Mouse (Mus musculus): ENCODE results near the gene Cnpy3. TPM values are rescaled to one million over a fixed set of nuclear protein-coding genes. Genes with fewer than 3 reads are reported as not detected.
A peak's percentile ranks its signal among the peaks of the same experiment; 100 is the strongest.

Gene Cnpy3
- total RNA-seq, 2 experiments from 2014 or later, result 68.6 to 121 TPM

GRCm38 (mm10) chr17:46724477-46725084, 27.4 kb downstream of the Cnpy3 start:
- ATAC-seq (replicated peaks; ENCODE audit: poor library complexity, severe bottlenecking), result no peak

- no peak for ATAC-seq (replicated peaks; ENCODE audit: poor library complexity, severe bottlenecking)
Observed at GRCm38 (mm10) chr17:46721077-46721476, 30.9 kb downstream of the Cnpy3 start.

GRCm38 (mm10) chr17:46714756-46715481, 37.1 kb downstream of the Cnpy3 start:
- no peak for ATAC-seq (replicated peaks; ENCODE audit: poor library complexity, severe bottlenecking)

- no peak for ATAC-seq (replicated peaks; ENCODE audit: poor library complexity, severe bottlenecking)
Observed at GRCm38 (mm10) chr17:46713849-46714248, 38.2 kb downstream of the Cnpy3 start.

- no peak for ATAC-seq (replicated peaks; ENCODE audit: poor library complexity, severe bottlenecking)
Observed at GRCm38 (mm10) chr17:46712442-46712841, 39.6 kb downstream of the Cnpy3 start.

GRCm38 (mm10) chr17:46711612-46712271, 40.3 kb downstream of the Cnpy3 start:
- ATAC-seq (replicated peaks; ENCODE audit: poor library complexity, severe bottlenecking), result peak; percentile 33

GRCm38 (mm10) chr17:46710959-46711597, 40.9 kb downstream of the Cnpy3 start, which contains the start of gene Pex6:
Gene Pex6 (plus strand): TSS chr17:46711463.
- ATAC-seq (replicated peaks; ENCODE audit: poor library complexity, severe bottlenecking), result peak; percentile 94

- no peak for ATAC-seq (replicated peaks; ENCODE audit: poor library complexity, severe bottlenecking)
Observed at GRCm38 (mm10) chr17:46706375-46707089, 45.5 kb downstream of the Cnpy3 start.

- ATAC-seq (replicated peaks; ENCODE audit: poor library complexity, severe bottlenecking), result peak; percentile 96
Observed at GRCm38 (mm10) chr17:46704887-46705835, 46.9 kb downstream of the Cnpy3 start, which contains the start of gene Ppp2r5d. Gene Ppp2r5d (minus strand): TSS chr17:46705111.

GRCm38 (mm10) chr17:46703971-46704886, 47.8 kb downstream of the Cnpy3 start:
- ATAC-seq (replicated peaks; ENCODE audit: poor library complexity, severe bottlenecking), result peak; percentile 18

- ATAC-seq (replicated peaks; ENCODE audit: poor library complexity, severe bottlenecking), result no peak
Observed at GRCm38 (mm10) chr17:46702506-46702905, 49.5 kb downstream of the Cnpy3 start.

- no peak for ATAC-seq (replicated peaks; ENCODE audit: poor library complexity, severe bottlenecking)
Observed at GRCm38 (mm10) chr17:46702100-46702499, 49.9 kb downstream of the Cnpy3 start.

- no peak for ATAC-seq (replicated peaks; ENCODE audit: poor library complexity, severe bottlenecking)
Observed at GRCm38 (mm10) chr17:46701489-46701888, 50.5 kb downstream of the Cnpy3 start.

GRCm38 (mm10) chr17:46699912-46700311, 52.1 kb downstream of the Cnpy3 start:
- ATAC-seq (replicated peaks; ENCODE audit: poor library complexity, severe bottlenecking), result no peak

GRCm38 (mm10) chr17:46699245-46699644, 52.8 kb downstream of the Cnpy3 start:
- no peak for ATAC-seq (replicated peaks; ENCODE audit: poor library complexity, severe bottlenecking)

GRCm38 (mm10) chr17:46698515-46698914, 53.5 kb downstream of the Cnpy3 start:
- ATAC-seq (replicated peaks; ENCODE audit: poor library complexity, severe bottlenecking), result no peak

GRCm38 (mm10) chr17:46694517-46695063, 57.4 kb downstream of the Cnpy3 start:
- no peak for ATAC-seq (replicated peaks; ENCODE audit: poor library complexity, severe bottlenecking)

GRCm38 (mm10) chr17:46691390-46691789, 60.6 kb downstream of the Cnpy3 start:
- ATAC-seq (replicated peaks; ENCODE audit: poor library complexity, severe bottlenecking), result no peak

Data from granulocyte monocyte progenitor cell, adult 5-6 weeks (primary cell).